ENCODE assay signal across 8 mouse cellular contexts in genomic region chr5:112153675-112154085, GRCm38 (mm10).
A peak's percentile ranks its signal among the peaks of the same experiment; 100 is the strongest.
DNase-seq lines count a peak whose midpoint lies in the region; ATAC-seq lines count a peak whose summit lies in the region.

No protein-coding gene starts in this region.

- intact Hi-C loops in left cerebral cortex, postnatal 36 days (cut with DNase I): loop anchor here (2.0 to 5.0 kb wide), 2 partner anchors 739 to 881 kb away; no protein-coding TSS in a partner anchor

- no peak overlapping the region for H3K27ac ChIP-seq in midbrain, embryonic 11.5 days (ENCODE audit: low read depth, low read length)

- peak overlapping the region; percentile 21 for H3K4me3 ChIP-seq in midbrain, embryonic 11.5 days (ENCODE audit: low read depth, low read length)

- H3K4me1 ChIP-seq in midbrain, embryonic 11.5 days (ENCODE audit: control insufficient read depth, insufficient read depth, low read length): peaks cover 5% of the 10 kb centered on the region; the same call in 1 of the 2 replicates

- DNase-seq in adrenal gland, postnatal 14 days: peak; percentile 89
- peak; percentile 89 for DNase-seq in embryo, embryonic 9.5 days (ENCODE audit: extremely low spot score)
- DNase-seq in kidney, adult 11 months: peak; percentile 44
- peak; percentile 77 to 80 for DNase-seq in left cerebral cortex, postnatal 36 days (ENCODE audit: low spot score in 2 of 2)
- peak; percentile 99 for DNase-seq in midbrain, embryonic 11.5 days (ENCODE audit: low spot score, missing footprints)
- DNase-seq in skeletal muscle tissue, adult 2 months (ENCODE audit: low read depth, low spot score): peak; percentile 57

- no peaks in the 10 kb centered on the region for H3K9me3 ChIP-seq in midbrain, embryonic 11.5 days (ENCODE audit: control insufficient read depth, low read length)

- H3K9ac ChIP-seq in midbrain, embryonic 11.5 days (ENCODE audit: low read length): peak overlapping the region; percentile 62

- H3K36me3 ChIP-seq in midbrain, embryonic 11.5 days (ENCODE audit: control insufficient read depth, insufficient read depth, low read length): no peaks in the 10 kb centered on the region

- peaks cover 11% of the 10 kb centered on the region for H3K27me3 ChIP-seq in midbrain, embryonic 11.5 days (ENCODE audit: control insufficient read depth, insufficient read depth, low read length)

- H3K4me2 ChIP-seq in midbrain, embryonic 11.5 days: peak overlapping the region; percentile 47

- ATAC-seq in granulocyte monocyte progenitor cell, adult 5-6 weeks (replicated peaks; ENCODE audit: poor library complexity, severe bottlenecking): peak; percentile 95
- ATAC-seq in midbrain, embryonic 11.5 days (ENCODE audit: low FRiP score): peak; percentile 93
- no peak for ATAC-seq in erythroid progenitor cell, adult 5-6 weeks (replicated peaks; ENCODE audit: low FRiP score, poor library complexity, severe bottlenecking)

- under 1% methylated on average over 39 of the region's 39 CpGs for WGBS in midbrain, embryonic 11.5 days

Comparison
In these comparisons a context has a peak if more than half of its experiments do, and no peak if none do; other contexts are left out.
1. DNase-seq: peak in every context shown above with its lines; median percentile 99 in midbrain, embryonic 11.5 days; 89 in adrenal gland, postnatal 14 days; 89 in embryo, embryonic 9.5 days; 78 in left cerebral cortex, postnatal 36 days; 57 in skeletal muscle tissue, adult 2 months; 44 in kidney, adult 11 months.